Mouse (Mus musculus): ENCODE results near the gene Slit3.

GRCm38 (mm10) chr11:35315449-35316028 lies 194.5 kb downstream of the Slit3 start:
- TF ChIP-seq CTCF (IDR thresholded peaks at IDR 0.05; ENCODE audit: low read depth, low read length) (no peak), POLR2A (IDR thresholded peaks at IDR 0.05; ENCODE audit: extremely low read depth, insufficient read depth, low read length) (no peak)
